Mouse (Mus musculus) CH12.LX (cell line): Measurements from ENCODE around the gene Tent5b. TPM values are rescaled to one million over a fixed set of nuclear protein-coding genes. Genes with fewer than 3 reads are reported as not detected.

Source experiments
- DNase-seq: peaks from one replicate; pipeline ENCODE4 v3.0.0-alpha.2; 2013; ENCODE audit errors: extremely low read depth
- H3K27ac ChIP-seq: 2 replicates; pipeline ENCODE4 v1.5.1; 2012; ENCODE audit warnings: low read depth, mild to moderate bottlenecking, control low read depth, moderate library complexity; ENCODE audit not compliant: insufficient read depth
- H3K27me3 ChIP-seq: replicated peaks from 2 replicates; pipeline ENCODE3; 2012; ENCODE audit warnings: inconsistent platforms
- H3K36me3 ChIP-seq, 2 experiments: replicated peaks in 1 of 2; 2 replicates each; pipeline versions ENCODE3 to v1.6.1; 2012; ENCODE audit warnings: inconsistent platforms in 1 of 2, low read length in 1 of 2, mild to moderate bottlenecking in 1 of 2, mixed read lengths in 1 of 2, moderate library complexity in 1 of 2; ENCODE audit not compliant: control insufficient read depth in 1 of 2, insufficient read depth in 1 of 2
- H3K4me1 ChIP-seq, 2 experiments: 2 replicates each; pipeline ENCODE4 v1.6.1; 2012; ENCODE audit warnings: inconsistent platforms in 1 of 2, moderate library complexity in 1 of 2; ENCODE audit not compliant: insufficient read depth in 2 of 2, control insufficient read depth in 1 of 2
- H3K4me2 ChIP-seq: 2 replicates; pipeline ENCODE4 v1.6.1; 2012; ENCODE audit warnings: low read depth, mild to moderate bottlenecking, control low read depth; ENCODE audit not compliant: poor library complexity, insufficient read depth, severe bottlenecking
- H3K4me3 ChIP-seq, 3 experiments: fragments of 150-350 bp in 1 of 3; sonication (generic) in 1 of 3; replicated peaks in 1 of 3; 2 replicates each; pipeline versions ENCODE3 to v1.5.1; 2011 to 2012; ENCODE audit warnings: low read depth in 2 of 3, low read length in 2 of 3, mild to moderate bottlenecking in 2 of 3, moderate library complexity in 2 of 3, control low read depth in 1 of 3, improper control_type of control experiment in 1 of 3, inconsistent platforms in 1 of 3, mixed read lengths in 1 of 3; ENCODE audit not compliant: poor library complexity in 1 of 3
- H3K79me2 ChIP-seq: replicated peaks from 2 replicates; pipeline ENCODE4 v1.6.1; 2012; ENCODE audit warnings: mild to moderate bottlenecking, moderate library complexity; ENCODE audit not compliant: control insufficient read depth, poor library complexity, insufficient read depth, severe bottlenecking; ENCODE audit errors: extremely low read depth
- H3K9ac ChIP-seq: 2 replicates; pipeline ENCODE4 v1.6.1; 2012; ENCODE audit warnings: low read depth, mild to moderate bottlenecking, control low read depth, moderate library complexity; ENCODE audit not compliant: insufficient read depth
- H3K9me3 ChIP-seq: replicated peaks from 2 replicates; pipeline ENCODE3; 2012; ENCODE audit warnings: low read length, inconsistent platforms, mixed read lengths
- CTCF ChIP-seq, 2 experiments: IDR thresholded peaks in 1 of 2; conservative IDR thresholded peaks in 1 of 2; 2 replicates each; pipeline ENCODE4 v1.5.1; 2011 to 2012; ENCODE audit warnings: low read depth in 2 of 2, low read length in 2 of 2, improper control_type of control experiment in 1 of 2, inconsistent platforms in 1 of 2, mild to moderate bottlenecking in 1 of 2, moderate library complexity in 1 of 2
- ETS1 ChIP-seq: conservative IDR thresholded peaks from 2 replicates; pipeline ENCODE4 v1.6.1; 2012; ENCODE audit warnings: low read depth, mild to moderate bottlenecking, inconsistent platforms, low read length, improper control_type of control experiment, moderate library complexity
- GABPA ChIP-seq: IDR thresholded peaks from 2 replicates; pipeline ENCODE4 v1.6.1; 2012; ENCODE audit warnings: low read depth, low read length, improper control_type of control experiment, inconsistent platforms; ENCODE audit not compliant: insufficient replicate concordance
- MAFK ChIP-seq: IDR thresholded peaks from 2 replicates; pipeline ENCODE4 v1.6.1; 2011; ENCODE audit warnings: low read length, improper control_type of control experiment; ENCODE audit not compliant: insufficient replicate concordance
- MXI1 ChIP-seq: IDR thresholded peaks from 2 replicates; pipeline ENCODE4 v1.6.1; 2011; ENCODE audit warnings: mild to moderate bottlenecking, low read depth, low read length, improper control_type of control experiment
- MYC ChIP-seq: IDR thresholded peaks from 2 replicates; pipeline ENCODE4 v1.6.1; 2011; ENCODE audit warnings: low read depth, mild to moderate bottlenecking, improper control_type of control experiment, low read length
- NRF1 ChIP-seq: IDR thresholded peaks from 2 replicates; pipeline ENCODE4 v1.6.1; 2014; ENCODE audit warnings: low read depth, mild to moderate bottlenecking, inconsistent platforms, low read length, improper control_type of control experiment, moderate library complexity
- RAD21 ChIP-seq: IDR thresholded peaks from 2 replicates; pipeline ENCODE4 v1.6.1; 2011; ENCODE audit warnings: low read depth, mild to moderate bottlenecking, low read length, improper control_type of control experiment, moderate library complexity
- TCF12 ChIP-seq: IDR thresholded peaks from 2 replicates; pipeline ENCODE4 v1.6.1; 2014; ENCODE audit warnings: low read depth, mild to moderate bottlenecking, inconsistent platforms, low read length, improper control_type of control experiment
- USF2 ChIP-seq: conservative IDR thresholded peaks from 2 replicates; pipeline ENCODE4 v1.6.1; 2011; ENCODE audit warnings: low read depth, low read length, improper control_type of control experiment
- ZNF384 ChIP-seq: IDR thresholded peaks from 2 replicates; pipeline ENCODE4 v1.6.1; 2012; ENCODE audit warnings: low read depth, low read length, improper control_type of control experiment, inconsistent platforms
- dilution Hi-C: fragments of 300-500 bp; cut with MboI; formaldehyde crosslinking; loops from 2 replicates; pipeline ENCODE4 v1.14.3; 2020; ENCODE audit warnings: low sequenced_read_pairs; ENCODE audit not compliant: extremely low pct_unique_long_range_greater_than_20kb, extremely low pct_ligation_motif_present
- in situ Hi-C: fragments of 300-500 bp; cut with MboI; formaldehyde crosslinking; loops from 3 replicates; pipeline ENCODE4 v1.14.3; 2019; ENCODE audit warnings: low sequenced_read_pairs, low pct_ligation_motif_present, low pct_unique_long_range_greater_than_20kb, mixed read lengths
- polyA plus RNA-seq: library from polyadenylated mRNA; unstranded; fragments of >175 nt; gene quantifications from 2 replicates; pipeline ENCODE4 v1.2.1, GENCODE M21; 2012; ENCODE audit warnings: low read depth; ENCODE audit not compliant: insufficient read length
- total RNA-seq, 2 experiments: library from RNA; depleted of rRNA; stranded (reverse); fragments of 300-350 nt in 1 of 2; fragments of >200 nt in 1 of 2; gene quantifications; 2 replicates each; pipeline ENCODE4 v1.2.3; 2012 to 2014

Gene Tent5b
- total and polyA plus RNA-seq, 3 experiments = not detected

DNA sequence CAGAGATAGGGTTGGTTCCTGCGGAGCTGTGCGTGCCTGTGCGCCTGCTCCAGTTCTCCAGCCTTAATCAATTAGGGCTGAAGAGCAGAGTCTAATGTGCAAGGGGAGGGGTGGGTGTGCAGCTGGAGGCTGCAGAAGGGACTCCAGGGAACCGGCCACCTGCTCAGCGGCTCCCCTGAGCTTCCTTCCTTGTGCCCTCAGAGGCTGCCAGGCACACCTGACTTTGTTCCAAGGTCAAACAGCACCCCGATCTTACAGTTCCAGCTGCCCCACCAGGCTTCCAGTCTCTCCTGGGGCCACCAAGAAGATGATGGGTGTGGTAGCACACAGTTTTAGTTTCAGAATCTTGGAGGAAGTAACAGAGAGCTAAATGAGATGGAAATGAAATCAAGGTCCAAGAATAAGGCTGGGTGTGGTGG lies 39.5 kb upstream of the Tent5b start:
- Histone ChIP-seq H3K79me2 (no peaks in the 10 kb centered on the region), H3K27me3 (peaks cover 3% of the 10 kb centered on the region), H3K27ac (no peak overlapping the region), H3K4me3 (no peak overlapping the region), H3K9ac (no peak overlapping the region), H3K4me1 (peaks cover 14 to 27% of the 10 kb centered on the region in 2 experiments), H3K4me2 (peak overlapping the region; percentile 69), H3K9me3 (no peaks in the 10 kb centered on the region), H3K36me3 (no peaks in the 10 kb centered on the region)
- dilution Hi-C loops = no loop called here
- DNase-seq = peak; percentile 19
- TF ChIP-seq MYC (no peak), TCF12 (peak; percentile 45; the same call in 1 of the 2 replicates), GABPA (no peak), USF2 (no peak), NRF1 (no peak), ZNF384 (no peak)
- TF ChIP-seq, all 38 proteins: peak for 1
- in situ Hi-C loops = loop anchor here (10.0 kb wide), 1 partner anchor 136 kb away; no protein-coding TSS in a partner anchor

DNA sequence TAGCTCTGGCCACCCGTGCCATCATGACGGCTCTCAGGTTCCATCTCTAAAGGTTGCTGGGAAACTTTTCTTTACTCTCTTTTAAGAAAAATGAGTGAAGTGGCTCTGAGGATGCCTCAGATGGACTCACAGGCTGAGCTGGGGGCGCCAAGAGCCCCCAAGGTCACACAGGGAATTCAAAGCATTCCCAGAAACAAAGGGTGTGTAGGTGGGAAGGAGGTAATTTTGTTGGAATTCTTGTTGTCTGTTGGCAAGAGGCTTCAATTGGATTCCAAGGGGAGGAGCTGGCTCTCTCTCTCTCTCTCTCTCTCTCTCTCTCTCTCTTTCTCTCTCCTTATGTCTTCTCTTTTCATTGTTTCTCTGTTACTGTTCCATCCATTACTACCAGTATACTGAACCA lies 37.7 kb upstream of the Tent5b start:
- Histone ChIP-seq H3K27ac (no peak overlapping the region), H3K79me2 (no peaks in the 10 kb centered on the region), H3K4me2 (no peak overlapping the region), H3K9ac (no peak overlapping the region)
- in situ Hi-C loops = loop anchor here (10.0 kb wide), 1 partner anchor 137 kb away; no protein-coding TSS in a partner anchor
- no peak for DNase-seq
- dilution Hi-C loops = no loop called here
- TF ChIP-seq ETS1 = no peak
- TF ChIP-seq RAD21 = no peak
- TF ChIP-seq MXI1 = no peak
- TF ChIP-seq CTCF (conservative IDR thresholded peaks at IDR 0.05 in 1 of 2, IDR thresholded peaks at IDR 0.05 in 1 of 2; ENCODE audit: low read depth in 2 of 2, low read length in 2 of 2) = no peak
- TF ChIP-seq, all 38 proteins: peak for 0
- Histone ChIP-seq H3K4me3 (no peak overlapping the region), H3K9me3 (no peaks in the 10 kb centered on the region), H3K27me3 (peaks cover 3% of the 10 kb centered on the region), H3K36me3 (no peaks in the 10 kb centered on the region), H3K4me1 (peaks cover 14 to 35% of the 10 kb centered on the region in 2 experiments)

GRCm38 (mm10) chr4:133443085-133443484 lies 36.8 kb upstream of the Tent5b start:
- TF ChIP-seq MAFK = no peak
- Histone ChIP-seq H3K36me3 (no peaks in the 10 kb centered on the region), H3K27me3 (peaks cover 3% of the 10 kb centered on the region), H3K9ac (no peak overlapping the region), H3K79me2 (no peaks in the 10 kb centered on the region), H3K27ac (no peak overlapping the region), H3K9me3 (no peaks in the 10 kb centered on the region), H3K4me2 (no peak overlapping the region), H3K4me1 (peaks cover 14 to 44% of the 10 kb centered on the region in 2 experiments), H3K4me3 (no peak overlapping the region)
- DNase-seq = no peak
- dilution Hi-C loops = no loop called here
- in situ Hi-C loops = loop anchor here (10.0 kb wide), 1 partner anchor 138 kb away; no protein-coding TSS in a partner anchor
